Mouse (Mus musculus) E14TG2a.4 (cell line): ENCODE results near the gene Stxbp1.

ENCODE experiments used
- CTCF ChIP-seq: conservative IDR thresholded peaks from 2 replicates; pipeline ENCODE4 v1.5.1; 2014; ENCODE audit warnings: low read length
- NANOG ChIP-seq: IDR thresholded peaks from 2 replicates; pipeline ENCODE4 v1.6.1; 2014; ENCODE audit warnings: borderline replicate concordance, low read length, mixed read lengths
- POU5F1 ChIP-seq: IDR thresholded peaks from 2 replicates; pipeline ENCODE4 v1.6.1; 2014; ENCODE audit warnings: low read length, borderline replicate concordance

DNA sequence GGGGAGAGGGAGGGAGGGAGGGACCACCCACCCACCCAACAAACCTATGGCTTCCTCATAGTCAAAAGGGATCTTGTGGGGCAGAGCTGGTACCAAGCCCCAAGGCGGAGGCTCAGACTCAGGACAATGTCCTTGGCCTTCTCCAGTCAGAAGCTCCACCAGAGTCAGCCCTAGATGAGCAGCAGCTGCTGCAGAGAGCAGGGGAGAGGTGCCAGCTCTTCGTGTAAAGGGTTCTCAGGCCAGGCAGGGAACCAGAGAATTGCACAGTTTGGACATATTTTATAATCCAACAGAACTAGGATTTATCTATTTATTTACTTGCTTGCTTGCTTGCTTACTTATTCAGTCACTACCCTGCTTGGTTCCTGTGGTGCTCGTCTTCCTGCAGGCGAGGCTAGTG is 107.7 kb downstream of the Stxbp1 start:
- TF ChIP-seq NANOG (no peak), CTCF (no peak), POU5F1 (no peak)
